ENCODE assay signal across 8 mouse cellular contexts in genomic region chr10:96214285-96214684, GRCm38 (mm10).
A peak's percentile ranks its signal among the peaks of the same experiment; 100 is the strongest.
DNase-seq lines count a peak whose midpoint lies in the region; ATAC-seq lines count a peak whose summit lies in the region.

No protein-coding gene starts in this region.

- no peak overlapping the region for H3K9ac ChIP-seq in neural tube, embryonic 11.5 days (ENCODE audit: low read length)

- ATAC-seq in frontal cortex, adult (ENCODE audit: low TSS enrichment) = peak; percentile 24; the same call in 1 of the 2 replicates
- 0 out of 2 replicates have a peak, but pooled peaks have one; percentile 35 for ATAC-seq in neural tube, embryonic 11.5 days (ENCODE audit: insufficient read depth, low FRiP score, low TSS enrichment)
- 0 out of 2 replicates have a peak, but pooled peaks have one; percentile 14 for ATAC-seq in megakaryocyte-erythroid progenitor cell, adult 5-6 weeks (replicated peaks; ENCODE audit: low FRiP score, low TSS enrichment, poor library complexity, severe bottlenecking)

- no peaks in the 10 kb centered on the region for H3K27me3 ChIP-seq in neural tube, embryonic 11.5 days (ENCODE audit: control insufficient read depth, insufficient read depth, low read length)

- H3K27ac ChIP-seq in neural tube, embryonic 11.5 days (ENCODE audit: low read depth, low read length) = no peak overlapping the region

- DNase-seq in frontal cortex, postnatal 25 days (ENCODE audit: low spot score in 2 of 2) = no peak
- no peak for DNase-seq in neural tube, embryonic 11.5 days (ENCODE audit: low spot score)
- no peak for DNase-seq in neural tube, embryonic 10.5 days (ENCODE audit: extremely low spot score, low spot score)
- no peak for DNase-seq in right cerebral cortex, postnatal 10 days (ENCODE audit: low spot score in 2 of 2)
- no peak for DNase-seq in retina, embryonic 14.5 days (ENCODE audit: low spot score)
- no peak for DNase-seq in adrenal gland, postnatal 10 days

- no peak overlapping the region for H3K4me2 ChIP-seq in neural tube, embryonic 11.5 days (ENCODE audit: low read depth)

- 66% methylated on average over 7 of the region's 7 CpGs for WGBS in neural tube, embryonic 11.5 days

- no peaks in the 10 kb centered on the region for H3K9me3 ChIP-seq in neural tube, embryonic 11.5 days (ENCODE audit: control insufficient read depth, low read length)

- H3K4me3 ChIP-seq in neural tube, embryonic 11.5 days (ENCODE audit: low read depth, low read length) = no peak overlapping the region

- H3K36me3 ChIP-seq in neural tube, embryonic 11.5 days (ENCODE audit: control insufficient read depth, insufficient read depth, low read length) = no peaks in the 10 kb centered on the region

- H3K4me1 ChIP-seq in neural tube, embryonic 11.5 days (ENCODE audit: control insufficient read depth, insufficient read depth, low read length) = no peaks in the 10 kb centered on the region
